In the genomic region with DNA sequence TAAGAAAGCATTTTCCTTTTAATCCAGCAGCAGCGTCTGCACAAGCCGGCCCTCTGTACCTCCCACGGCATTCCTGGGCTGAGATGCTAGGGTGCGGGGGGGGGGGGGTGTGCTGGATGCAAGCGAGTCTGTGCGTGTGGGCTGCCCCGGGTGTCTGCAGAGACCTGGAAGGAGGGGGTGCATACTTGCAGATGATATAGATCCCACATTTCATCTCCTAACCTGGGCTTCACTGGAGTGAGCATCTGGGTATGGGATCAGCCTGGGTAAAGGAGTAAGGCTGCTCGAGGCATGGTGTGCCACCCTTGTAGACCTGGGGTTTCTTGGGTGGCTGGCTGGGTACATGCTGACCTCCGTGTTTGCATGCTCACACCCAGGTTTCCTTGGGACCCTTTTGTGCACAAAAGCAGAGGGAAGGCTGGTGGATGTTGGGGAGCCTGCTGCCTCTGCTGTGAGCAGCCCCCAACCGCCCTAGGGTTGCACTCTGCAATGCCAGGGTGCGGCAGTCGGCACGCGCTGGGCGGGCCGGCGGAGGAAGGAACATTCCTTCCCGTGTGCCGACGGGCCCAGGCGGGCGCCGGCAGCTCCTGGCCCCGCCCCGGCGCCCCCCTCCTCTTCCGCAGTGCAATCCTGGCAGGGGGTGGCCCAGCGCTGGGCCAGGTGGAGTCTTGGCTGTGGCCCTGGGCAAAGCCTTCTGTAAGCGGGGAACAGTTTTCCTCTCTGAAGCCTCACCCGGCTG, we compare ENCODE assay signal across 8 mouse cellular contexts. TPM values are rescaled to one million over a fixed set of nuclear protein-coding genes. Genes with fewer than 3 reads are reported as not detected.
DNase-seq lines count a peak whose midpoint lies in the region; ATAC-seq lines count a peak whose summit lies in the region.

No protein-coding gene starts in this region.

- no peaks in the 10 kb centered on the region for H3K9me3 ChIP-seq in embryonic facial prominence, embryonic 14.5 days (ENCODE audit: control insufficient read depth, low read length)
- no peaks in the 10 kb centered on the region for H3K9me3 ChIP-seq in neural tube, embryonic 15.5 days (replicated peaks)

- peak; percentile 58 for DNase-seq in embryo, embryonic 10 days (ENCODE audit: low spot score)
- no peak for DNase-seq in embryo, embryonic 10.5 days (ENCODE audit: low spot score)
- peak; percentile 69 for DNase-seq in CD4-positive, CD25-positive, alpha-beta regulatory T cell, adult 2 months (ENCODE audit: low read depth, low spot score)
- DNase-seq in embryonic facial prominence, embryonic 14.5 days (ENCODE audit: low spot score), result peak; percentile 86
- peak; percentile 67 for DNase-seq in induced T-regulatory cell, adult 2 months (ENCODE audit: low read depth)
- DNase-seq in lung, adult 18-20 months, result peak; percentile 73 to 82
- no peak for DNase-seq in cerebellum, postnatal 14 days

- peak overlapping the region; percentile 73 for H3K9ac ChIP-seq in embryonic facial prominence, embryonic 14.5 days (ENCODE audit: low read depth, low read length)
- H3K9ac ChIP-seq in neural tube, embryonic 15.5 days (replicated peaks), result peak overlapping the region; percentile 46

- 7% methylated on average over 9 of the region's 30 CpGs for WGBS in embryonic facial prominence, embryonic 14.5 days
- 3% methylated on average over 29 of the region's 30 CpGs for WGBS in neural tube, embryonic 15.5 days

- peaks cover 21% of the 10 kb centered on the region for H3K36me3 ChIP-seq in embryonic facial prominence, embryonic 14.5 days (ENCODE audit: control insufficient read depth, insufficient read depth, low read length)
- H3K36me3 ChIP-seq in neural tube, embryonic 15.5 days, result 0 out of 2 replicates have a peak, but pooled peaks cover 5% of the 10 kb centered on the region

- H3K4me3 ChIP-seq in embryonic facial prominence, embryonic 14.5 days (ENCODE audit: low read depth, low read length), result peak overlapping the region; percentile 64
- peak overlapping the region; percentile 50 for H3K4me3 ChIP-seq in neural tube, embryonic 15.5 days (replicated peaks)

- H3K27me3 ChIP-seq in embryonic facial prominence, embryonic 14.5 days (replicated peaks; ENCODE audit: control insufficient read depth, insufficient read depth, low read length), result peaks cover 38% of the 10 kb centered on the region
- peaks cover 16% of the 10 kb centered on the region for H3K27me3 ChIP-seq in neural tube, embryonic 15.5 days (replicated peaks)

- H3K4me2 ChIP-seq in embryonic facial prominence, embryonic 14.5 days (ENCODE audit: low read depth, low read length), result peak overlapping the region; percentile 79
- H3K4me2 ChIP-seq in neural tube, embryonic 15.5 days, result peak overlapping the region; percentile 93

- H3K4me1 ChIP-seq in embryonic facial prominence, embryonic 14.5 days (ENCODE audit: control insufficient read depth, insufficient read depth, low read length), result peaks cover 43% of the 10 kb centered on the region
- peaks cover 76% of the 10 kb centered on the region for H3K4me1 ChIP-seq in neural tube, embryonic 15.5 days

- H3K27ac ChIP-seq in embryonic facial prominence, embryonic 14.5 days (replicated peaks; ENCODE audit: low read depth, low read length), result peak overlapping the region; percentile 88
- H3K27ac ChIP-seq in neural tube, embryonic 15.5 days (replicated peaks), result peak overlapping the region; percentile 79

- peak; percentile 51 for ATAC-seq in embryonic facial prominence, embryonic 14.5 days (ENCODE audit: low read depth)
- no peak for ATAC-seq in neural tube, embryonic 15.5 days (ENCODE audit: low FRiP score)

RNA-seq across cellular contexts. Expression of a gene that starts 3.3 kb away (rescaled TPM):
- polyA plus RNA-seq in embryonic facial prominence, embryonic 14.5 days (2014; fragmentation: Nextera tagmentation; extraction: Ambion mirVana), result 24.6 and 27.9 TPM in 2 replicates
- polyA plus RNA-seq in neural tube, embryonic 15.5 days (2015; fragmentation: Nextera tagmentation; extraction: Ambion mirVana), result 16.7 and 19.4 TPM in 2 replicates

RNA-seq across cellular contexts. Expression of a gene that starts 38.4 kb away (rescaled TPM):
- polyA plus RNA-seq in embryonic facial prominence, embryonic 14.5 days (2014; fragmentation: Nextera tagmentation; extraction: Ambion mirVana), result 47.5 and 50.5 TPM in 2 replicates
- 58.8 and 63.9 TPM in 2 replicates for polyA plus RNA-seq in neural tube, embryonic 15.5 days (2015; fragmentation: Nextera tagmentation; extraction: Ambion mirVana)

RNA-seq across cellular contexts. Expression of a gene that starts 45.6 kb away (rescaled TPM):
- not detected in 2 replicates for polyA plus RNA-seq in embryonic facial prominence, embryonic 14.5 days (2014; fragmentation: Nextera tagmentation; extraction: Ambion mirVana)
- 1.6 TPM in 1 of 2 replicates, not detected in the other for polyA plus RNA-seq in neural tube, embryonic 15.5 days (2015; fragmentation: Nextera tagmentation; extraction: Ambion mirVana)

Comparison
In these comparisons a context has a peak if more than half of its experiments do, and no peak if none do; other contexts are left out.
1. DNase-seq: peak in embryo, embryonic 10 days (single experiment), CD4-positive, CD25-positive, alpha-beta regulatory T cell, adult 2 months (single experiment), embryonic facial prominence, embryonic 14.5 days (single experiment), induced T-regulatory cell, adult 2 months (single experiment) and lung, adult 18-20 months (2 of 2); none in embryo, embryonic 10.5 days (single experiment) and cerebellum, postnatal 14 days (0 of 2).